Mouse (Mus musculus) intestine, embryonic 14.5 days (tissue): Measurements from ENCODE around the gene Zfp790. TPM values are rescaled to one million over a fixed set of nuclear protein-coding genes. Genes with fewer than 3 reads are reported as not detected.

Source experiments
- ATAC-seq: fragments of 200-750 bp; cut with Nextera tagmentation; replicated peaks from 2 replicates; pipeline ENCODE4 v1.8.0; 2017; ENCODE audit warnings: low read depth, moderate number of reproducible peaks, moderate TSS enrichment, moderate library complexity; ENCODE audit not compliant: low FRiP score, low TSS enrichment
- DNase-seq: peaks from one replicate; pipeline ENCODE4 v3.0.0-alpha.2; 2018; ENCODE audit warnings: low spot score
- H3K27ac ChIP-seq: fragments of 300-500 bp; sonication (generic); 2 replicates; pipeline ENCODE4 v1.5.1; 2014; ENCODE audit warnings: low read depth, mild to moderate bottlenecking, control low read depth
- H3K27me3 ChIP-seq: fragments of 300-500 bp; sonication (generic); replicated peaks from 2 replicates; pipeline ENCODE4 v1.6.1; 2014; ENCODE audit warnings: low read length, control low read depth; ENCODE audit not compliant: control insufficient read depth, insufficient read depth
- H3K36me3 ChIP-seq: fragments of 300-500 bp; sonication (generic); 2 replicates; pipeline ENCODE4 v1.6.1; 2014; ENCODE audit warnings: low read length, control low read depth; ENCODE audit not compliant: control insufficient read depth, insufficient read depth
- H3K4me1 ChIP-seq: fragments of 300-500 bp; sonication (generic); replicated peaks from 2 replicates; pipeline ENCODE4 v1.6.1; 2014; ENCODE audit warnings: low read length, control low read depth, mixed read lengths; ENCODE audit not compliant: control insufficient read depth, insufficient read depth
- H3K4me2 ChIP-seq: fragments of 300-500 bp; sonication (generic); 2 replicates; pipeline ENCODE4 v1.6.1; 2014; ENCODE audit warnings: low read length
- H3K4me3 ChIP-seq: fragments of 300-500 bp; sonication (generic); 2 replicates; pipeline ENCODE4 v1.5.1; 2014; ENCODE audit warnings: low read depth, low read length, control low read depth, mixed read lengths
- H3K9ac ChIP-seq: fragments of 300-500 bp; sonication (generic); 2 replicates; pipeline ENCODE4 v1.6.1; 2014; ENCODE audit warnings: mild to moderate bottlenecking, low read length
- H3K9me3 ChIP-seq: fragments of 300-500 bp; sonication (generic); 2 replicates; pipeline ENCODE4 v1.6.1; 2016; ENCODE audit warnings: low read length, control low read depth; ENCODE audit not compliant: control insufficient read depth
- WGBS: fragments of 180-500 bp; shearing (Covaris S2); extraction: QIAGEN DNeasy Blood & Tissue Kit; methylation state at CpG from one replicate; pipeline ENCODE4 v1.1.7; 2014; 5-methylcytosine and 5-hydroxymethylcytosine counted together
- polyA plus RNA-seq: library from polyadenylated mRNA; unstranded; fragments of >200 nt; fragmentation: Nextera tagmentation; extraction: Ambion mirVana; gene quantifications from 2 replicates; pipeline ENCODE4 v1.2.1, GENCODE M21; 2014

Gene Zfp790
- polyA plus RNA-seq, 1 experiment from 2014 or later = 11.9 TPM

DNA sequence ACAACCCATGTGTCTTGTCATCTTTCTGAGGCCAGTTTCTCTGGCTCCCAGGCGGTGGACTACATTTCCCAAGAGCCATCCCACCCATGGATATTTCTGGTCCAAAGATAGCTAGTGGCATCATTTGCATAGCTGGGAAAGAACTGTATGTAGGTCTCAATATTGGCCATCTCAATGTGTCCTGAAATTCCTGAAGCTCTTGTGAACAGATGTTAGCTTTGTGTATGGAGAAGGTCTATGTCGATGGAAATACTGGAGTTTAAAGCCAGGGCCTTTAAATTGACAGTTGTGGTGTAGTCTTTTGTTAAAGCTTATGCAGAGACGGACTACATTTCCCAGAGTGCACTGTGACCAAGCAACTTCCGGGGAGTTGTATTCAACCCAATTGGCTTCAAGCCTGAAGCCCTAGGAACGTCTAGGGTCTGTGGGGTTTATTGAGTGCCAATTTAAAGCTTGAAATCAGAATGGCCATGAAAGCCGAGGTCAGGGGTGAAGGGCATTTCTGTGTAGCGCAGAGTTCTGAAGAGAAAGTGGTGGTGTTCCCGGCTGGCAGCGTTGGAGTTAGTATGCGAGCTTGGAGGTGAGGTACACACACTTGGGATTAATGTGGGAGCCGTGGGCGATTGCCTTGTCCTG, 2.8 kb downstream of the Zfp790 start:
- peak overlapping the region; percentile 76 for H3K4me3 ChIP-seq
- H3K27me3 ChIP-seq = no peaks in the 10 kb centered on the region
- peak overlapping the region; percentile 51 for H3K9ac ChIP-seq
- peaks cover 18% of the 10 kb centered on the region for H3K4me1 ChIP-seq
- 4% methylated on average over 12 of the region's 12 CpGs for WGBS
- ATAC-seq = peak; percentile 58; the same call in 1 of the 2 replicates
- H3K27ac ChIP-seq = no peak overlapping the region
- H3K36me3 ChIP-seq = peaks cover 12% of the 10 kb centered on the region
- peak overlapping the region; percentile 75 for H3K4me2 ChIP-seq
- DNase-seq = peak; percentile 84
- no peaks in the 10 kb centered on the region for H3K9me3 ChIP-seq

DNA sequence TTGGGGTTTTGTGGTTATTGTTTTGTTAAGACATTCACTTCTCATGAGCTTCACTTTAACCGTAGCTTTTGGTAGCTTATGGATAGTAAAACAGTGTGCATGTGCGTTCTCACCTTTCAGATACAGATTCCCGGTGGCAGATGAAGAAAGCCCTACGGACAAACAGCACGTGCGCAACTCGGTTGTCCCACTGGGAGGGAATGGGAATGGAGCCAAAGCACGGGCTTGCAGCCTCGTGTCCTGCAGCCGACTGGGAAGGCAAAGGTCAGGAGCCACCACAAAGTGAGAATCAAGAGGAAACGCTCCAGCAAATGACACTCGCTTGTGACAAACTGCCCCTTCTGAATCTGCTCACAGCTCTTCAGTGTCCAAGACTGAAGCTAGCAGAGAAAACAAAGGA, 12.1 kb downstream of the Zfp790 start:
- Histone ChIP-seq H3K4me3 (no peak overlapping the region), H3K27me3 (no peaks in the 10 kb centered on the region), H3K9ac (no peak overlapping the region), H3K27ac (no peak overlapping the region), H3K9me3 (no peaks in the 10 kb centered on the region), H3K4me1 (no peaks in the 10 kb centered on the region), H3K4me2 (no peak overlapping the region), H3K36me3 (peaks cover 82% of the 10 kb centered on the region)
- ATAC-seq (no peak), DNase-seq (no peak)
- WGBS = 94% methylated on average over 12 of the region's 12 CpGs

DNA sequence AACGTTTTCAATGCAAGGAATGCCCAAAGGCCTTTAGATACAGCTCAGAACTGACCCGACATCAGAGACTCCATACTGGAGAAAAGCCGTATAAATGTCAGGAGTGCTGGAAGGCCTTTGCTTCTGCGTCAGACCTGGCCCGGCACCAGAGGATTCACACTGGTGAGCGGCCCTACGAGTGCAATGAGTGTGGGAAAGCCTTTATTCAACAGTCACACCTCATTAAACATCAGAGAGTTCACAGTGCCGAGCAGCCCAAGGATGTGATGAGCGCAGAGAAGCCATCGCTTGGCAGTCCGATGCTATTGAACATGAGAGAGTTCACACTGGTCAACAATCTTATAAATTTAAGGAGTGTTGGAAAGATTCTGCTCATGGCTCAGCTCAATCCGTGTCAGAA, 13.9 kb downstream of the Zfp790 start:
- WGBS = 95% methylated on average over 12 of the region's 12 CpGs
- peaks cover 74% of the 10 kb centered on the region for H3K36me3 ChIP-seq
- no peak for DNase-seq

DNA sequence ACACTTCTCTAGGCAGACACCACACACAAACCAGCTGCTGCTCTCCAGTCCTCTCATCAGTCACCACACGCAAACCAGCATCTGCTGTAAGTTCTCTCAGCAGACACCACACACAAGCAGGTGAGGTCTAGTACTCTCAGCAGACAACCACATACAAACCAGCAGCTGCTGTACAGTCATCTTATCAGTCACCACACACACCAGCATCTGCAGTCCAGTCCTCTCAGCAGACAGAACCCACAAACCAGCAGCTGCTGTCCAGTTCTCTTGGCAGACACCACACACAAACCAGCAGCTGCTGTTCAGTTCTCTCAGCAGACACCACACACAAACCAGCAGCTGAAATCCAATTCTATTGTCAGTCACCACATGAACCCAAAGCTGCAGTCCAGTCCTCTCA, 20.9 kb downstream of the Zfp790 start:
- ATAC-seq (no peak), DNase-seq (no peak)
- no peaks in the 10 kb centered on the region for H3K9me3 ChIP-seq
- no peak overlapping the region for H3K9ac ChIP-seq
- no peaks in the 10 kb centered on the region for H3K4me1 ChIP-seq
- no peaks in the 10 kb centered on the region for H3K27me3 ChIP-seq
- no peak overlapping the region for H3K4me2 ChIP-seq
- peaks cover 12% of the 10 kb centered on the region for H3K36me3 ChIP-seq
- 94% methylated on average over 1 of the region's 1 CpGs for WGBS
- no peak overlapping the region for H3K27ac ChIP-seq
- H3K4me3 ChIP-seq = no peak overlapping the region

More for the DNA sequence above, 13.9 kb downstream of the Zfp790 start:
- H3K27me3 ChIP-seq = no peaks in the 10 kb centered on the region
- H3K4me2 ChIP-seq = no peak overlapping the region
- no peak overlapping the region for H3K4me3 ChIP-seq
- no peak for ATAC-seq
- H3K27ac ChIP-seq = no peak overlapping the region
- no peaks in the 10 kb centered on the region for H3K9me3 ChIP-seq
- H3K4me1 ChIP-seq = no peaks in the 10 kb centered on the region
- no peak overlapping the region for H3K9ac ChIP-seq

DNA sequence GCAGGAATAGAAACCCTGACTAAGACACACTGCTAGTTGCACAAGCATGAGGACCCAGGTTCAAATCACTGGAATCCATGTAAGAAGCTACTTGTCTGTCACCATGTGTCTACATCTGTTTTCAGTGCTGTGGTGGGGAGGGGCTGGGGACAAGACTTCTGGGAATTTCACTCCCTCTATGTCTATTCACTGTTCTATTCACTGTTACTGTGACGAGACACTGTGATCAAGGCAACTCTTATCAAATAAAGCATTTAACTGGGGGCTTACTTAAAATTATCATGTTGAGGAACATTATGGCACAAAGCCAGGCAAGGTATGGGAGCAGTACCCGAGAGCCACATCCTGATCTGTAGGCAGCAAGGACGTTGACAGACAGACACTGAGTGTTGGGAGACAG, 23.3 kb downstream of the Zfp790 start:
- DNase-seq (no peak), ATAC-seq (no peak)
- Histone ChIP-seq H3K36me3 (0 out of 2 replicates have a peak, but pooled peaks cover under 1% of the 10 kb centered on the region), H3K27ac (no peak overlapping the region), H3K9me3 (no peaks in the 10 kb centered on the region), H3K4me1 (no peaks in the 10 kb centered on the region), H3K4me2 (no peak overlapping the region), H3K4me3 (no peak overlapping the region), H3K27me3 (no peaks in the 10 kb centered on the region), H3K9ac (no peak overlapping the region)
- 80% methylated on average over 3 of the region's 3 CpGs for WGBS

DNA sequence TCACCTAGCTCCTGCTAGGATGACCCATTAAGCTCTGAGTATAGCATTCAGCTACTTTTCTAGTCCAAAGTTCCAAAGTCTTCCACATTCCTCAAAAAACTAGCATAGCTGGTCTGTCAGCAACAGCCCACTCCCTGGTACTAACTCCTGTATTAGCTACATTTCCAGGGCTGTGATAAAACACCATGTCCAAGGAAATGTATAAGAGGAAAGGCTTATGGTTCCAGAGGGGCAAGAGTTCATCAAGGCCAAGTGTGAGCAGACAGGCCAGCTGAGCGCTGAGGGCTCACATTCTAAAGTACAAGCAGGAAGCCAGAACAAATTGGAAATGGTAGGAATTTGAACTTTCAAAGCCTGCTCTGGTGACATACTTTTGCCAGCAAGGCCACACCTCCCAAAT, 26.2 kb downstream of the Zfp790 start:
- no peak overlapping the region for H3K9ac ChIP-seq
- no peaks in the 10 kb centered on the region for H3K9me3 ChIP-seq
- 91% methylated on average over 1 of the region's 1 CpGs for WGBS
- H3K36me3 ChIP-seq = peaks cover 28% of the 10 kb centered on the region
- H3K27ac ChIP-seq = no peak overlapping the region
- H3K27me3 ChIP-seq = no peaks in the 10 kb centered on the region
- no peaks in the 10 kb centered on the region for H3K4me1 ChIP-seq
- H3K4me2 ChIP-seq = no peak overlapping the region
- no peak overlapping the region for H3K4me3 ChIP-seq
- DNase-seq = no peak
- ATAC-seq = no peak

DNA sequence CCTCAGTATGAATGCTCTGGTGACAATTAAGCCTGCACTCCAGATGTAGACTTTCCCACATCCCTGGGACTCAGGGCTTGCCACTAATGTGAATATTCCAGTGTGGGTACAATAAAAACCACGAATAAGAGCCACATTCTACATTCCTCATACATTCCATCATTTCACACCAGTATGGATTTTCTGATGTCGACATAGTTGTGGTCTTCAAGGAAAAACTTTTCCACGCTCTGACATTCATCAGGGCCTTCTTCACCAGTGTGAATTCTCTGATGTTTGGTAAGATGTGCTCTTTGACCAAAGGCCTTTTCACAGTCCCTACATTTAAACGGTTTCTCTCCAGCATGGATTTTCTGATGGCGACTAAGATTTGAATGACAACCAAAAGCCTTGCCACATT, 28.7 kb downstream of the Zfp790 start:
- Histone ChIP-seq H3K36me3 (peaks cover 33% of the 10 kb centered on the region), H3K4me2 (no peak overlapping the region), H3K27me3 (no peaks in the 10 kb centered on the region), H3K4me3 (no peak overlapping the region), H3K4me1 (no peaks in the 10 kb centered on the region), H3K9ac (no peak overlapping the region), H3K27ac (no peak overlapping the region), H3K9me3 (no peaks in the 10 kb centered on the region)
- WGBS = 91% methylated on average over 5 of the region's 5 CpGs
- ATAC-seq (no peak), DNase-seq (no peak)

DNA sequence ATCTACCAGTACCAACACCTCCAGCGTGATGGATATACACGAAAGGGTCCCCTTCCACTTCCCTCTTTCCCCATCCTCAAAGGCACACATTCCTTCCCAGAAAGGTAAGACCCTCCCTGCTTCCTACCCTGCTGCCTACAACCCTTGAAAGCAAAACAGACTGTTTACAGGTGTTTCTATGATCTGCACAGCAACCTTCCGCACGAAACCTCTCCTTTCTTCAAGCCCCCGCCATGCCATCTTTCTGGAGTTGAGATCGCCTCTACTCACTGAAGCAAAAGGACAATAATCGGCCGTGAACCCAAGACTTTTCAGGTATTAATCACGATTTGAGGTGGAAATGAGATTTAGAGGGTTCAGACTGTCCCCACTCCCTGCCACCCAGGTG, 36.9 kb downstream of the Zfp790 start:
- peaks cover 11% of the 10 kb centered on the region; the same call in 1 of the 2 replicates for H3K36me3 ChIP-seq
- DNase-seq = no peak
- 54% methylated on average over 9 of the region's 9 CpGs for WGBS
- H3K4me2 ChIP-seq = peak overlapping the region; percentile 84
- H3K4me1 ChIP-seq = peaks cover 4% of the 10 kb centered on the region; the same call in 1 of the 2 replicates
- H3K9ac ChIP-seq = peak overlapping the region; percentile 57
- H3K27ac ChIP-seq = no peak overlapping the region
- ATAC-seq = no peak
- no peaks in the 10 kb centered on the region for H3K27me3 ChIP-seq
- no peaks in the 10 kb centered on the region for H3K9me3 ChIP-seq
- peak overlapping the region; percentile 68 for H3K4me3 ChIP-seq

DNA sequence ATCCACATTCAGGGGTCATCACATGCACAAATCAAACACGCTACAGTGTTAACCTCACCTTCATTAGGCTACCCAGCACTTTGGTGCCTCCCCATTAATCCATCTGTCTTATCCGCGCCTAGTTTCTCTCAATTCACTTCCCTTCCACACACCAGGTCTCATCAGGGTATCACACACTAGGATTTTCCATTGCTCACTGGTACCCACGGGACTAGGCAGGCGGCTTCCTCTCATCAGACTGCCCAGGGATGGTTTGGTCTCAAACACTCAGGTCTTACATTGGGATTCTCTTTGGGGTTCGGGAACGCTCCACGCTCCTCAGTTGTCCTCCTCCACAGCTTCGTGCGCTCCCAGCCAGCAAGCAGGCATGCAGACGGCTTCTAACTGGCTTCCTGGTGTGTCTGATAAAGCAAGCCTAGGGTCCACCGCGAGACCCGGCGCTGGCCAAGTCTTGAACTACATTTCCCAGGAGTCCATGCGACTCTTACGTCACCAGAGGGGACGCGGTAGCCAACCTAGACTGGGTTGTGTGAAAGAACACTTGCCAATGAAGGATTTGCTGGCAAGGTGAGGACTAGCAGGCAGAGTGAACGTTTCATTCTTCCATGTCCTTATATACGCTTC, 37.4 kb downstream of the Zfp790 start, which contains the start of gene Zfp940:
TSS of gene Zfp940 (minus strand) at position 451 of the 624 bp plus-strand sequence.
- peak; percentile 96 for ATAC-seq
- WGBS = under 1% methylated on average over 21 of the region's 21 CpGs

More for the DNA sequence above, 37.4 kb downstream of the Zfp790 start, which contains the start of gene Zfp940:
- Histone ChIP-seq H3K27me3 (no peaks in the 10 kb centered on the region), H3K9ac (peak within 1 kb of the TSS; percentile 57), H3K27ac (no peak within 1 kb of the TSS), H3K4me1 (peaks cover 4% of the 10 kb centered on the region; the same call in 1 of the 2 replicates), H3K9me3 (no peaks in the 10 kb centered on the region), H3K36me3 (0 out of 2 replicates have a peak, but pooled peaks cover 11% of the 10 kb centered on the region), H3K4me3 (peak within 1 kb of the TSS; percentile 68), H3K4me2 (peak within 1 kb of the TSS; percentile 84)
- peak; percentile 96 for DNase-seq
